Mouse (Mus musculus): ENCODE measurements around the gene Ace. TPM values are rescaled to one million over a fixed set of nuclear protein-coding genes. Genes with fewer than 3 reads are reported as not detected.
A peak's percentile ranks its signal among the peaks of the same experiment; 100 is the strongest.

Ace gene
- polyA plus RNA-seq, 1 experiment from 2014 or later, result 2.0 TPM

GRCm38 (mm10) chr11:106036548-106037417 is 69.0 kb downstream of the Ace start, which contains the start of gene Dcaf7:
Gene Dcaf7, plus strand, starts transcription at chr11:106036872.
- Histone ChIP-seq H3K4me2 (ENCODE audit: low read length) (peak within 1 kb of the TSS; percentile 93), H3K27ac (replicated peaks in 1 of 2; ENCODE audit: control insufficient read depth in 1 of 2, insufficient read depth in 1 of 2, low read depth in 2 of 2, low read length in 2 of 2) (peak within 1 kb of the TSS; percentile 57 to 86), H3K36me3 (ENCODE audit: control insufficient read depth, insufficient read depth, low read length) (peaks cover 3% of the 10 kb centered on the region; the same call in 1 of the 2 replicates), H3K4me1 (ENCODE audit: control insufficient read depth in 2 of 2, insufficient read depth in 2 of 2, low read length in 2 of 2) (peaks cover 6 to 16% of the 10 kb centered on the region in 2 experiments; a peak in 3 of 4 replicates), H3K27me3 (ENCODE audit: control insufficient read depth, insufficient read depth, low read length) (no peaks in the 10 kb centered on the region), H3K4me3 (ENCODE audit: control insufficient read depth in 1 of 2, insufficient read depth in 1 of 2, low read depth in 1 of 2, low read length in 2 of 2) (peak within 1 kb of the TSS; percentile 78 to 90), H3K9me3 (ENCODE audit: control insufficient read depth, low read length) (no peaks in the 10 kb centered on the region), H3K9ac (ENCODE audit: low read length) (peak within 1 kb of the TSS; percentile 88)
- under 1% methylated on average over 62 of the region's 66 CpGs for WGBS
- peak; percentile 99 for ATAC-seq (ENCODE audit: insufficient number of reproducible peaks, insufficient read depth, low FRiP score, low read depth)

- no peaks in the 10 kb centered on the region for H3K9me3 ChIP-seq (ENCODE audit: control insufficient read depth, low read length)
- peak overlapping the region; percentile 78 to 90 for H3K4me3 ChIP-seq (ENCODE audit: control insufficient read depth in 1 of 2, insufficient read depth in 1 of 2, low read depth in 1 of 2, low read length in 2 of 2)
- H3K27me3 ChIP-seq (ENCODE audit: control insufficient read depth, insufficient read depth, low read length), result no peaks in the 10 kb centered on the region
- no peak for ATAC-seq (ENCODE audit: insufficient number of reproducible peaks, insufficient read depth, low FRiP score, low read depth)
- peak overlapping the region; percentile 93 for H3K4me2 ChIP-seq (ENCODE audit: low read length)
- peaks cover 6 to 16% of the 10 kb centered on the region in 2 experiments; a peak in 3 of 4 replicates for H3K4me1 ChIP-seq (ENCODE audit: control insufficient read depth in 2 of 2, insufficient read depth in 2 of 2, low read length in 2 of 2)
- peak overlapping the region; percentile 88 for H3K9ac ChIP-seq (ENCODE audit: low read length)
- 0% methylated on average over 13 of the region's 13 CpGs for WGBS
- H3K36me3 ChIP-seq (ENCODE audit: control insufficient read depth, insufficient read depth, low read length), result peaks cover 3% of the 10 kb centered on the region; the same call in 1 of the 2 replicates
- peak overlapping the region; percentile 57 to 86 for H3K27ac ChIP-seq (replicated peaks in 1 of 2; ENCODE audit: control insufficient read depth in 1 of 2, insufficient read depth in 1 of 2, low read depth in 2 of 2, low read length in 2 of 2)
Observed at GRCm38 (mm10) chr11:106037418-106037751, 69.6 kb downstream of the Ace start.

Other genes with a start within 250 kb of the Ace start
- gene Cyb561, start 14.6 kb upstream of the Ace start, polyA plus RNA-seq (2014; fragmentation: Nextera tagmentation; extraction: Ambion mirVana), result 4.7 and 5.5 TPM in 2 replicates
- gene Ace3, start 26.7 kb downstream of the Ace start, polyA plus RNA-seq (2014; fragmentation: Nextera tagmentation; extraction: Ambion mirVana), result not detected in 2 replicates
- gene Kcnh6, start 40.2 kb downstream of the Ace start, polyA plus RNA-seq (2014; fragmentation: Nextera tagmentation; extraction: Ambion mirVana), result 0.20 and 0.26 TPM in 2 replicates
- gene Dcaf7, start 68.9 kb downstream of the Ace start, polyA plus RNA-seq (2014; fragmentation: Nextera tagmentation; extraction: Ambion mirVana), result 45.4 and 52.0 TPM in 2 replicates
- 9.7 and 10.8 TPM in 2 replicates for gene Taco1, start 98.1 kb downstream of the Ace start, polyA plus RNA-seq (2014; fragmentation: Nextera tagmentation; extraction: Ambion mirVana)
- gene Map3k3, start 116.7 kb downstream of the Ace start, polyA plus RNA-seq (2014; fragmentation: Nextera tagmentation; extraction: Ambion mirVana), result 26.6 and 28.6 TPM in 2 replicates
- gene Gm10840, start 192.9 kb downstream of the Ace start, polyA plus RNA-seq (2014; fragmentation: Nextera tagmentation; extraction: Ambion mirVana), result not detected in 2 replicates
- gene Limd2, start 192.9 kb downstream of the Ace start, polyA plus RNA-seq (2014; fragmentation: Nextera tagmentation; extraction: Ambion mirVana), result 80.2 and 84.6 TPM in 2 replicates
- 19.4 and 21.8 TPM in 2 replicates for gene Strada, start 234.2 kb downstream of the Ace start, polyA plus RNA-seq (2014; fragmentation: Nextera tagmentation; extraction: Ambion mirVana)
- 69.8 and 75.9 TPM in 2 replicates for gene Ccdc47, start 248.4 kb downstream of the Ace start, polyA plus RNA-seq (2014; fragmentation: Nextera tagmentation; extraction: Ambion mirVana)
- gene Ddx42, start 249.0 kb downstream of the Ace start, polyA plus RNA-seq (2014; fragmentation: Nextera tagmentation; extraction: Ambion mirVana), result 43.0 and 44.9 TPM in 2 replicates